Mouse (Mus musculus): ENCODE measurements at regions not wholly inside any gene's neighbourhood (a gene's known extent, or its start where the extent isn't known, plus 50 kb on each side); places are given as distances from the start of the nearest gene placed in this dataset.

DNA sequence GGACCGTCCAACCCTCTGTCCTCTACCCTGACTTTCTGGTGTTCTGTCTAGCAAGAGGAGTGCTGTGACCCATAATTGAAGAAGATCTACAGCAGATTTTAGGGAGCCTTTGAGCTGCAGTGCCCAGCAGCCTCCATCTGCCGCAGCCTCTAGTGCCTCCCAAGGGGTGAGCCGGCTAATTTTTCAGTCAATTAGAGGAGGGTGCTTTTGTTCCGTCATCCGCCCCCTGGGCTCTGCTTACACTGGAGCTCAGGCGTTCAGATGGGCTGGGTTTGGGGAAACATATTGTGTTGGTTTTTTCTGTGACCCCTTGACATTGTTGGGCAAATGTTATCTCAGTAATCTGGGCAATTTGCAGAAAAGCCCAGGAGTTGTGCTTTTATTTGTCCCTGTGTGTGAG lies 98.1 kb upstream of the Irx1 start:
- no peak for TF ChIP-seq CTCF (IDR thresholded peaks at IDR 0.05; ENCODE audit: low read depth)
- no peak for TF ChIP-seq EP300 (IDR thresholded peaks at IDR 0.05; ENCODE audit: low read depth)

All from liver, postnatal 0 days (tissue).